Mouse (Mus musculus) liver, adult (tissue): ENCODE data around the gene AI464131.

ENCODE experiments used
- GATA4 ChIP-seq: IDR thresholded peaks from 2 replicates; pipeline ENCODE4 v1.6.1; 2014; ENCODE audit warnings: mild to moderate bottlenecking, low read length; ENCODE audit not compliant: insufficient replicate concordance

The AI464131 gene

GRCm38 (mm10) chr4:41464345-41465286, 38.3 kb downstream of the AI464131 start, which contains the start of the genes Kif24 and Nudt2:
Gene Kif24, minus strand, starts transcription at chr4:41464887.
Gene Nudt2, plus strand, starts transcription at chr4:41465151.
- TF ChIP-seq GATA4 = no peak

- TF ChIP-seq GATA4 = no peak
Observed at GRCm38 (mm10) chr4:41460690-41461089, 42.2 kb downstream of the AI464131 start.

GRCm38 (mm10) chr4:41447595-41447994, 55.3 kb downstream of the AI464131 start:
- TF ChIP-seq GATA4 = no peak
